Mouse (Mus musculus): Measurements from ENCODE around the gene Asic5. TPM values are rescaled to one million over a fixed set of nuclear protein-coding genes. Genes with fewer than 3 reads are reported as not detected.

Gene Asic5
- polyA plus RNA-seq, 2 experiments = not detected

DNA sequence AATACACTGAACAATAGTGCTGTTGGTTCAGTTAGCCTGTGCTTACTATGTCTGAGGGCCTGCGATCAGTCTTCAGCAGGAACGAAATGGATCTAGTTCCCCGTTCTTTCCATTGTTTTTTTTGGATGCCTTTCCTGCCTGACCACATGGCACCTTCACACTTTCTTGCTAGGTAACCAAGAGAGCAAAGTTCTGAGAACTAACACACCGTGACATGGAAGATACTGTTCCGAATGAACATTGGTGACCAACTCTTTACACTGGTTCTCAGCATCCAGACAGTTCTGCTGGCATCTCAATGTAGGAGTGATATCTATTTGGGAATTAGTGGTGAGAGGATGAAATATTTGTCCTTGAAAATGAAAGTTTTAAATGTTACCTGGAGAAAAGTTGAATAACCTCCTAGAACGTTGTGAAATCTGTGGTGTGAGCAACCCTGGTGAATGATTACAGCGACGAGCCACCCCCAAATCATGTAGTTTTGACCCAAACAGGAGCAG is 40.4 kb downstream of the Asic5 start:
- Histone ChIP-seq H3K4me3 (replicated peaks; ENCODE audit: low read length) (no peak overlapping the region), H3K9ac (ENCODE audit: low read depth, low read length, severe bottlenecking) (no peak overlapping the region), H3K4me2 (replicated peaks; ENCODE audit: low read depth, low read length, severe bottlenecking) (no peak overlapping the region), H3K27me3 (ENCODE audit: control insufficient read depth, insufficient read depth, low read length) (no peaks in the 10 kb centered on the region), H3K9me3 (ENCODE audit: control insufficient read depth, low read length) (no peaks in the 10 kb centered on the region), H3K36me3 (ENCODE audit: control insufficient read depth, insufficient read depth, low read length) (no peaks in the 10 kb centered on the region), H3K27ac (replicated peaks; ENCODE audit: low read depth, low read length) (no peak overlapping the region), H3K4me1 (ENCODE audit: control insufficient read depth, insufficient read depth, low read length) (no peaks in the 10 kb centered on the region)
- WGBS = 83% methylated on average over 8 of the region's 8 CpGs
- TF ChIP-seq POLR2A (IDR thresholded peaks at IDR 0.05; ENCODE audit: borderline replicate concordance, extremely low read depth, insufficient read depth, insufficient read length) = no peak
- DNase-seq (ENCODE audit: low spot score) = no peak
- no peak for ATAC-seq (ENCODE audit: low FRiP score, low read depth)

DNA sequence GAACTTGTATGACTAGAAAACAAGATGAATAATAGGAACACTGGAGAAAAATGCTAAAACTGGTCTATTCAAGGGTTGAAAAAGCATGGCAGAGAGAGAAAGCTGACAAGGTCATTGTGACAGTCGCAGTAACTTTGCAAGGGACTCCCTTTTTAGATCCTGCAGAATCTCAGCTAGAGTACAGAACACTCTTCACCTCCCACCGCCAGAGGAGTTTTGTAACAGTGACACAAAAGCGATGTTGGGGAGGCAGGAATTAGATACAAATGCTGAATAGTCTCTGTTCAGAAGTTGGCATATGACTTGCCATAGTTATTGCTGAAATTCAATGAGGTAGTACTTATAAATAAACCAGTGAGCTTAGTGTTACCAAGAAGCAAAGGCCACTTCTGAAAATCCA is 41.0 kb downstream of the Asic5 start:
- H3K4me2 ChIP-seq (replicated peaks; ENCODE audit: low read depth, low read length, severe bottlenecking) = no peak overlapping the region
- H3K4me1 ChIP-seq (ENCODE audit: control insufficient read depth, insufficient read depth, low read length) = no peaks in the 10 kb centered on the region
- H3K27ac ChIP-seq (replicated peaks; ENCODE audit: low read depth, low read length) = no peak overlapping the region
- WGBS = 86% methylated on average over 3 of the region's 3 CpGs
- TF ChIP-seq POLR2A (IDR thresholded peaks at IDR 0.05; ENCODE audit: borderline replicate concordance, extremely low read depth, insufficient read depth, insufficient read length) = no peak
- no peak overlapping the region for H3K9ac ChIP-seq (ENCODE audit: low read depth, low read length, severe bottlenecking)
- H3K9me3 ChIP-seq (ENCODE audit: control insufficient read depth, low read length) = no peaks in the 10 kb centered on the region
- DNase-seq (ENCODE audit: low spot score) = no peak
- no peak overlapping the region for H3K4me3 ChIP-seq (replicated peaks; ENCODE audit: low read length)
- no peaks in the 10 kb centered on the region for H3K36me3 ChIP-seq (ENCODE audit: control insufficient read depth, insufficient read depth, low read length)
- no peaks in the 10 kb centered on the region for H3K27me3 ChIP-seq (ENCODE audit: control insufficient read depth, insufficient read depth, low read length)
- ATAC-seq (ENCODE audit: low FRiP score, low read depth) = no peak

DNA sequence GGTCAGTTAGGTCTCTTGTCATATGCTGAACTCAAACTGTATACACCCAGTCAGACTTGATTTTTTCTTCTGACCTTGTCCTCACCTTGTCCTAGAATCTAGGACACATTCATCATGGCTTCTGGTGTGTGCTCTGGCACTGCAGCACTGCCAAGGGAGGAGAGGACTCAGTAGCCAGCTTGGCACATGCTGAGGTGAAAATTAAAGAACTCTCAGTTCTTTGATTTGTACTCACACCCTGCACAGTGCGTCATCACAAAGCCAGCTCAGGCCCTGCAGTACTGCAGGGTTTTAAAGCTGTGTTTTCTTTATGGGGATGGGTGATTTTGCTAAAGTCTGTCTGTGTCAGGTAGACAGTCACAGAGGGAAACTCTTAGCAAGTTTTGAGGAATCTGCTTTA is 45.2 kb downstream of the Asic5 start:
- H3K4me3 ChIP-seq (replicated peaks; ENCODE audit: low read length) = no peak overlapping the region
- H3K36me3 ChIP-seq (ENCODE audit: control insufficient read depth, insufficient read depth, low read length) = no peaks in the 10 kb centered on the region
- no peak for DNase-seq (ENCODE audit: low spot score)
- H3K27me3 ChIP-seq (ENCODE audit: control insufficient read depth, insufficient read depth, low read length) = no peaks in the 10 kb centered on the region
- no peak overlapping the region for H3K9ac ChIP-seq (ENCODE audit: low read depth, low read length, severe bottlenecking)
- no peaks in the 10 kb centered on the region for H3K4me1 ChIP-seq (ENCODE audit: control insufficient read depth, insufficient read depth, low read length)
- H3K9me3 ChIP-seq (ENCODE audit: control insufficient read depth, low read length) = no peaks in the 10 kb centered on the region
- no peak for TF ChIP-seq POLR2A (IDR thresholded peaks at IDR 0.05; ENCODE audit: borderline replicate concordance, extremely low read depth, insufficient read depth, insufficient read length)
- no peak overlapping the region for H3K27ac ChIP-seq (replicated peaks; ENCODE audit: low read depth, low read length)
- no peak for ATAC-seq (ENCODE audit: low FRiP score, low read depth)
- H3K4me2 ChIP-seq (replicated peaks; ENCODE audit: low read depth, low read length, severe bottlenecking) = no peak overlapping the region
- whole genome bisulfite sequencing = 65% methylated on average over 1 of the region's 1 CpGs

DNA sequence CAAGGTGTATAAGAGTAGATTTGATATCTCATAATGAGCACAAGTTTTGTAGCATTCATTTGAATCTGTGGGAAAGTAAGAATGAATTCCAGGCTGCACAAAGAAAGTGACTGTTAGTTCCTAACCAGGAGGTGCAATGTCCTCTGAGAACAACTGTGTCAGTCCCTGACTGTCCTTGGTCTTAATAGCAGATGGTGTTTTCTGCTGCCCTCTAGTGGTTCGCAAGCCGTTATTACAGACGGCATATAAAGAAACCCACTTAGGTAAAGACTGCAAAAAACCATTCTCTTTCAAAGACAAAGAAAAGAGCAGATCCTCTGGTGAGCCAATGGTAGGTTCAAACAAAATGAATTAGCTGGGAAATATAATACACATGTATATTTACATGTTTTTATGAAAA is 47.1 kb downstream of the Asic5 start:
- no peaks in the 10 kb centered on the region for H3K4me1 ChIP-seq (ENCODE audit: control insufficient read depth, insufficient read depth, low read length)
- DNase-seq (ENCODE audit: low spot score) = peak; percentile 40
- under 1% methylated on average over 3 of the region's 3 CpGs for WGBS
- no peak overlapping the region for H3K4me2 ChIP-seq (replicated peaks; ENCODE audit: low read depth, low read length, severe bottlenecking)
- no peak overlapping the region for H3K27ac ChIP-seq (replicated peaks; ENCODE audit: low read depth, low read length)
- no peak for TF ChIP-seq POLR2A (IDR thresholded peaks at IDR 0.05; ENCODE audit: borderline replicate concordance, extremely low read depth, insufficient read depth, insufficient read length)
- H3K27me3 ChIP-seq (ENCODE audit: control insufficient read depth, insufficient read depth, low read length) = no peaks in the 10 kb centered on the region
- no peaks in the 10 kb centered on the region for H3K9me3 ChIP-seq (ENCODE audit: control insufficient read depth, low read length)
- H3K4me3 ChIP-seq (replicated peaks; ENCODE audit: low read length) = no peak overlapping the region
- H3K36me3 ChIP-seq (ENCODE audit: control insufficient read depth, insufficient read depth, low read length) = no peaks in the 10 kb centered on the region
- no peak for ATAC-seq (ENCODE audit: low FRiP score, low read depth)
- H3K9ac ChIP-seq (ENCODE audit: low read depth, low read length, severe bottlenecking) = no peak overlapping the region

DNA sequence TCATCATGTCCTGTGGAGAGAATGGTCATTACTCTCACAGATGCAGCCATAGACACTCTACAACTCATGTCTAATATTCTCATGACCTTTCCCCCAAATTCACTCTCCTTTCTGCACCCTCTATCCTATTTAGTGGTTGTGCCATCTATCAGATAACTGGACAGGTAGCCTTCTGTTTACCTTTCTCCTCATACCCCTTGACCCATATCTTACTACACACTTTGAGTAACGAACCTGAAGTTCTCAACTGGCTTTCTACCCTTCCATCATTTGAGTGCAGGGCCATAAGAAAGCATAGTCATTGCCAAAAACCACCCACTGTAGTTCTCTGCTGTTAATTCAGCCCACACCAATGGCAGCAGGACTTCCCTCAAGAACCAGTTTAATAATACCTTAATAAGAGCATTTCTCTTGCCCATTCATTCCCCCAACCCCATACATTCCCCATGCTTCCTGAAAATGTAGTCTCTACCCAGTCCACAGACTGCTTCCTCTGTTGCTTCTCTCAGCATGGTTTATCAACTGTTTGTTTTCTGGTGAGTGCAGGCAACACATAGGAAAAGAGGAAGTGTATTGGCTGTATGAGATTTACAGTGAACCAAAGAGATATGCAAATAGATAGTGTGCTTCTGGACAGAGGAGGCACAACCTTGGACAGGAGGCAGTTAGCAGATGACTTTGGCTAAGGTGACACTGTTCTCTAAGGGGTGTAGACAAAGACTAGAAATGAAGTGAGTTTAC is 48.1 kb downstream of the Asic5 start:
- WGBS = 86% methylated on average over 1 of the region's 1 CpGs
- Histone ChIP-seq H3K36me3 (ENCODE audit: control insufficient read depth, insufficient read depth, low read length) (no peaks in the 10 kb centered on the region), H3K27me3 (ENCODE audit: control insufficient read depth, insufficient read depth, low read length) (no peaks in the 10 kb centered on the region), H3K27ac (replicated peaks; ENCODE audit: low read depth, low read length) (no peak overlapping the region), H3K9me3 (ENCODE audit: control insufficient read depth, low read length) (no peaks in the 10 kb centered on the region), H3K9ac (ENCODE audit: low read depth, low read length, severe bottlenecking) (no peak overlapping the region), H3K4me1 (ENCODE audit: control insufficient read depth, insufficient read depth, low read length) (no peaks in the 10 kb centered on the region), H3K4me3 (replicated peaks; ENCODE audit: low read length) (no peak overlapping the region), H3K4me2 (replicated peaks; ENCODE audit: low read depth, low read length, severe bottlenecking) (no peak overlapping the region)
- DNase-seq (ENCODE audit: low spot score) (no peak), ATAC-seq (ENCODE audit: low FRiP score, low read depth) (no peak)
- TF ChIP-seq POLR2A (IDR thresholded peaks at IDR 0.05; ENCODE audit: borderline replicate concordance, extremely low read depth, insufficient read depth, insufficient read length) = no peak
